9 mouse cellular contexts compared by ENCODE assay signal in the genomic region with DNA sequence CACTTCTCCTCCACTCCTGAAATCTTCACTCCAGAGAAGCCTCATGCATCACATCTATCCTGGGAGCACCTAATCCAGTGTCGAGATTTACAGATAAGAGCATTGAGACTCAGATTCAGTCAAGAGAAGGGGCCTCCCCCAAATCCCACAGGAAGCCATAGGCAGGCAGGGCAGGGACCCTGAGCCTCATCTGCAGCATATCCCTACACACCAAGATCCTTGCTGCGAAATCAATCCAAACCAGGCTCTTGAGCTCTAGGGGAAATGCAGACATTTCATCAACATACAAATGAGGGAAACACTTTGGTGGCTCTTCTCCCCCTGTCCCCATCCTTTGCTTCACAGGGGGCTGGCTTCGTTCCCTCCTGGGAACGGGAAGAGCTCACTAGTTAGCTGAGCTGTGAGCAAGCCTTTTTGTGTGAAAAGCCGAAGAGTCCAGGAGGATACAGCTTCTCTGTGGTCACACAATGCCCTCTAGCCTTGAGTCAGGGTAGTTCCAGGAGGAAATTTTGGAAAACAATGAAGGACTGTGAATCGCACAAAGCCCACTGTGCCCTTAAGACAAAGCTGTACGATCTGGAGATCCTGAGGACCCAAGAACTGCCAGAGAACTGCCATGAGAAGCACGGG.
A peak's percentile ranks its signal among the peaks of the same experiment; 100 is the strongest.
DNase-seq lines count a peak whose midpoint lies in the region; ATAC-seq and TF ChIP-seq lines count a peak whose summit lies in the region.
"Had no signal": no experiment of that assay in that cellular context is flagged by ENCODE, and none has a peak within 500 bp of the region (broad histone marks: within the 10 kb centered on the region; RNA-seq: fewer than 3 reads in every experiment).

No protein-coding gene starts in this region.

- no peak; the same call in 1 of the 2 replicates for TF ChIP-seq CTCF in kidney, adult 2 months (conservative IDR thresholded peaks at IDR 0.05; ENCODE audit: insufficient read depth, insufficient read length, low read depth, low read length)

- H3K9ac ChIP-seq in midbrain, embryonic 16.5 days (ENCODE audit: low read depth, low read length): no peak overlapping the region; the same call in 1 of the 2 replicates

- H3K4me1 ChIP-seq in kidney, adult 2 months (ENCODE audit: control insufficient read depth, insufficient read depth, low read length): no peaks in the 10 kb centered on the region
- H3K4me1 ChIP-seq in midbrain, embryonic 16.5 days (ENCODE audit: control insufficient read depth, insufficient read depth, low read length): peaks cover 6% of the 10 kb centered on the region

- H3K36me3 ChIP-seq in kidney, adult 2 months (ENCODE audit: control insufficient read depth, insufficient read depth, low read length): no peaks in the 10 kb centered on the region
- no peaks in the 10 kb centered on the region for H3K36me3 ChIP-seq in midbrain, embryonic 16.5 days (ENCODE audit: control insufficient read depth, insufficient read depth, low read length)

- TF ChIP-seq POLR2A in kidney, adult 2 months (IDR thresholded peaks at IDR 0.05; ENCODE audit: low read depth, low read length): no peak

- no peak overlapping the region for H3K4me3 ChIP-seq in kidney, adult 2 months (ENCODE audit: insufficient read depth, low read depth, low read length)
- H3K4me3 ChIP-seq in midbrain, embryonic 16.5 days (ENCODE audit: low read depth, low read length): no peak overlapping the region
- H3K4me3 ChIP-seq: erythroblast, embryonic 14.5 days had no signal

- no peaks in the 10 kb centered on the region for H3K27me3 ChIP-seq in kidney, adult 2 months (replicated peaks; ENCODE audit: control insufficient read depth, insufficient read depth, low read length)
- no peaks in the 10 kb centered on the region for H3K27me3 ChIP-seq in midbrain, embryonic 16.5 days (ENCODE audit: control insufficient read depth, insufficient read depth, low read depth, low read length)

- WGBS in kidney, adult 2 months: 24% methylated on average over 8 of the region's 8 CpGs
- 13% methylated on average over 8 of the region's 8 CpGs for WGBS in midbrain, embryonic 16.5 days

- H3K9me3 ChIP-seq in midbrain, embryonic 16.5 days (replicated peaks; ENCODE audit: control insufficient read depth, low read length, poor library complexity, severe bottlenecking): no peaks in the 10 kb centered on the region

- DNase-seq in kidney, adult 2 months: peak; percentile 5
- no peak for DNase-seq in kidney, adult 18-20 months
- peak; percentile 39 to 45 for DNase-seq in cerebellum, postnatal 25 days
- peak; percentile 5 to 12 for DNase-seq in heart, adult 9 months (ENCODE audit: low spot score in 2 of 2)
- DNase-seq in layer of hippocampus, adult 8-10 months (ENCODE audit: low spot score in 2 of 2): peak; percentile 18 to 44
- DNase-seq in urinary bladder, postnatal 25 days (ENCODE audit: low spot score): no peak
- DNase-seq in natural killer cell, adult 2 months (ENCODE audit: low spot score in 2 of 2): no peak

- ATAC-seq in midbrain, embryonic 16.5 days: peak; percentile 87

- 0 out of 2 replicates have a peak overlapping the region, but pooled peaks have one; percentile 0 for H3K4me2 ChIP-seq in midbrain, embryonic 16.5 days (ENCODE audit: low read length)

- H3K27ac ChIP-seq in kidney, adult 2 months (ENCODE audit: insufficient read depth, low read depth, low read length): no peak overlapping the region
- H3K27ac ChIP-seq in midbrain, embryonic 16.5 days (ENCODE audit: low read length): no peak overlapping the region

Comparison
In these comparisons a context has a peak if more than half of its experiments do, and no peak if none do; other contexts are left out.
1. DNase-seq: peak in kidney, adult 2 months (single experiment), cerebellum, postnatal 25 days (2 of 2), heart, adult 9 months (2 of 2) and layer of hippocampus, adult 8-10 months (2 of 2); none in kidney, adult 18-20 months (single experiment), urinary bladder, postnatal 25 days (single experiment) and natural killer cell, adult 2 months (0 of 2).